Mouse (Mus musculus) lung, postnatal 0 days (tissue): Measurements from ENCODE around the gene Telo2. TPM values are rescaled to one million over a fixed set of nuclear protein-coding genes. Genes with fewer than 3 reads are reported as not detected.

Experiments
- ATAC-seq: fragments of 200-750 bp; cut with Nextera tagmentation; 2 replicates; pipeline ENCODE4 v1.8.0; 2017; ENCODE audit warnings: moderate library complexity
- DNase-seq: peaks from one replicate; pipeline ENCODE4 v3.0.0-alpha.2; 2016; ENCODE audit warnings: low spot score
- H3K27ac ChIP-seq: fragments of 300-500 bp; sonication (generic); 2 replicates; pipeline ENCODE4 v1.5.1; 2014; ENCODE audit warnings: antibody characterized with exemption, mild to moderate bottlenecking, low read length, mixed read lengths
- H3K27me3 ChIP-seq: fragments of 300-500 bp; sonication (generic); replicated peaks from 2 replicates; pipeline ENCODE4 v1.6.1; 2014; ENCODE audit warnings: low read length, mixed read lengths; ENCODE audit not compliant: insufficient read depth
- H3K36me3 ChIP-seq: fragments of 300-500 bp; sonication (generic); 2 replicates; pipeline ENCODE4 v1.6.1; 2014; ENCODE audit warnings: low read length, mixed read lengths; ENCODE audit not compliant: insufficient read depth
- H3K4me1 ChIP-seq: fragments of 300-500 bp; sonication (generic); 2 replicates; pipeline ENCODE4 v1.6.1; 2014; ENCODE audit warnings: antibody characterized with exemption, low read depth, low read length, mixed read lengths; ENCODE audit not compliant: insufficient read depth
- H3K4me2 ChIP-seq: fragments of 300-500 bp; sonication (generic); replicated peaks from 2 replicates; pipeline ENCODE4 v1.6.1; 2014; ENCODE audit warnings: low read depth, mild to moderate bottlenecking, low read length, moderate library complexity, mixed read lengths
- H3K4me3 ChIP-seq: fragments of 300-500 bp; sonication (generic); 2 replicates; pipeline ENCODE4 v1.5.1; 2014; ENCODE audit warnings: low read depth, low read length
- H3K9ac ChIP-seq: fragments of 300-500 bp; sonication (generic); replicated peaks from 2 replicates; pipeline ENCODE4 v1.6.1; 2014; ENCODE audit warnings: low read depth, mild to moderate bottlenecking
- H3K9me3 ChIP-seq: fragments of 300-500 bp; sonication (generic); 2 replicates; pipeline ENCODE4 v1.6.1; 2016; ENCODE audit warnings: low read length, mixed read lengths
- CTCF ChIP-seq: IDR thresholded peaks from 2 replicates; pipeline ENCODE4 v1.5.1; 2016; ENCODE audit warnings: antibody characterized with exemption, mild to moderate bottlenecking
- EP300 ChIP-seq: IDR thresholded peaks from 2 replicates; pipeline ENCODE4 v1.6.1; 2016; ENCODE audit warnings: antibody characterized with exemption, mild to moderate bottlenecking, control low read depth
- WGBS: fragments of 180-500 bp; shearing (Covaris S2); extraction: QIAGEN DNeasy Blood & Tissue Kit; methylation state at CpG from one replicate; pipeline ENCODE4 v1.1.7; 2014; 5-methylcytosine and 5-hydroxymethylcytosine counted together
- polyA plus RNA-seq: library from polyadenylated mRNA; unstranded; fragments of >200 nt; fragmentation: Nextera tagmentation; extraction: Ambion mirVana; gene quantifications from 2 replicates; pipeline ENCODE4 v1.2.1, GENCODE M21; 2015

The Telo2 gene
- polyA plus RNA-seq, 1 experiment from 2014 or later = 13.9 TPM

DNA sequence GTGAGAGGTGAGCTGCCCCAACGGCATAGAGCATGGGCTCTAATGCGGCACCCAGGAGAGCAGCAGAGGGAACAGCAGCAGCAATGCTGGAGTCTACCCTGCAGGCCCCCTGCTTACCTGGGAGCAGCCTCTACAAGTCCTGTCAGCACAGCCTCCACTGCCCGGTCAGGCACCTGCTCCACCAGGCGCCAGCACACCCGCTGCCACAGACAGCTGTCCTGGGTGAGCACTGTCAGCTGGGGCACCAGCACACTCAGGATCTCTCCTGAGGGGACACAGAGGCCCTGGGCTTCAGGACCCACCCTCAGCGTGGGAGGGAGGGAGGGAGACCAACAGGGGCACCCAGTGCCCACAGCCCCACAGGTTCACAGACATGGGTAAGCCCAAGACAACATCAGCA is 5.2 kb downstream of the Telo2 start:
- TF ChIP-seq CTCF (no peak), EP300 (no peak)
- no peak overlapping the region for H3K4me3 ChIP-seq
- H3K27me3 ChIP-seq = no peaks in the 10 kb centered on the region
- H3K36me3 ChIP-seq = 0 out of 2 replicates have a peak, but pooled peaks cover 4% of the 10 kb centered on the region
- ATAC-seq (no peak), DNase-seq (no peak)
- WGBS = 88% methylated on average over 6 of the region's 6 CpGs
- no peak overlapping the region for H3K27ac ChIP-seq
- H3K4me1 ChIP-seq = peaks cover 6% of the 10 kb centered on the region; the same call in 1 of the 2 replicates
- no peak overlapping the region for H3K4me2 ChIP-seq
- no peaks in the 10 kb centered on the region for H3K9me3 ChIP-seq
- H3K9ac ChIP-seq = no peak overlapping the region

DNA sequence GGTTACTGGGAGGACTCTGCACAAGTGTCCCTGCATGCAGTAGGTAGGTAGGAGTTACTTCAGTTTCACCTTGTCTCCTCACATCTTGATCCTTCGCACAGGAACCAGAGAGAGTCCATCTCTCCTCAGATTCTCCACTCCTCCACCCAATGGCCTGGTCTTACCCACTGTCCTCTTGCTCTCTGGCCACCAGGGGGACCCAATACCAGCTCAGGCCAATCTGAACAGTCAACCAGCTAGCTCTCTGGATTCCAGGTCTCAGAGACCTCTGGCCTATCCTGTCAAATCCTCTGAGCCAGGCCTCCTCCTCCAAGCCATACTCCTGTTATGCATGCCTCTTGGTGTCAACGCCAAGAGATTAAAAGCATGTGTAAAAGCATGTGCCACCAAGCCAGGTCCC is 6.2 kb downstream of the Telo2 start:
- no peaks in the 10 kb centered on the region for H3K27me3 ChIP-seq
- no peak overlapping the region for H3K4me3 ChIP-seq
- H3K9ac ChIP-seq = no peak overlapping the region
- no peaks in the 10 kb centered on the region; the same call in 1 of the 2 replicates for H3K4me1 ChIP-seq
- H3K9me3 ChIP-seq = no peaks in the 10 kb centered on the region
- TF ChIP-seq EP300 = no peak
- peak; percentile 82 for TF ChIP-seq CTCF
- WGBS = 81% methylated on average over 2 of the region's 2 CpGs
- no peak overlapping the region for H3K4me2 ChIP-seq
- peak; percentile 77 for DNase-seq
- ATAC-seq = peak; percentile 64
- H3K36me3 ChIP-seq = 0 out of 2 replicates have a peak, but pooled peaks cover 4% of the 10 kb centered on the region
- H3K27ac ChIP-seq = no peak overlapping the region

DNA sequence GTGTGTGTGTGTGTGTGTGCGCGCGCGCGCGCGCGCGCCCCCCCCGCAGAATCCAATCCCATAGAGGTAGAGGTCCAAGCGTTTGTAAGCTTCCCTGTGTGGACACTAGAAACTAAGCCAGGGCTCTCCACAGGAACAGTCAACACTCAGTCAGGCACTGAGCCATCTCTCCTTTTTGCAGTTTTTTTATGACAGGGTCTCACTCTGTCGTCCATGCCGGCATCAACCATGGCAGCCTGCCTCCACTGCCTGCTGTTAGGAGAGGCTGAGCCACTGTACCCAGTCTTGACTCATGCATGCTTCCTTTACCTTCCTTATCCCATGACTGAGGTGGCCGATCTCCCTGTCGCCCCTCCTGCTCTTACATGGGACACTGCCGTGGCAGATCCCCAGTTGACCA is 8.0 kb downstream of the Telo2 start:
- 0 out of 2 replicates have a peak, but pooled peaks cover 4% of the 10 kb centered on the region for H3K36me3 ChIP-seq
- 92% methylated on average over 6 of the region's 16 CpGs for WGBS

DNA sequence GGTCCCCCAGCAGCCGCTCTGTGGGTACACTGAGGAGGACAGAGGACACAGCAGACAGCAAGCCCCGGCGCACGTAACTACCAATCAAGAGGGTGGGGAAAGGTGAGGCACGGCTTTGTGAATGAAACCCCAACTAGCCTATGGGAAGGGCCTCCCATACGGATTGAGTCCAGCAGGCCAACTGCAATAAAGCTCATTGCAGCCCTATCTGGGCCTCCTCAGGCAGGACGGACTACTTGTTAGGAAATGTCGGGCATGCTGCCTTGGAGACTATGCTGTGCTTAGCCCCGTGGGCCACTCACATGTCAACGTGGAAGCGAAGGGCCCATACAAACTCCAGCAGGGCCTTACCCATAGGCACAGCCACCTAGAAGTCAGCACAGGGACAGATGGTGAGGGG is 14.4 kb downstream of the Telo2 start:
- no peak overlapping the region for H3K4me3 ChIP-seq
- no peaks in the 10 kb centered on the region for H3K27me3 ChIP-seq
- H3K36me3 ChIP-seq = peaks cover 5% of the 10 kb centered on the region; the same call in 1 of the 2 replicates
- no peak overlapping the region for H3K27ac ChIP-seq
- DNase-seq (no peak), ATAC-seq (no peak)
- H3K9ac ChIP-seq = no peak overlapping the region
- no peak overlapping the region for H3K4me2 ChIP-seq
- no peaks in the 10 kb centered on the region for H3K4me1 ChIP-seq
- H3K9me3 ChIP-seq = no peaks in the 10 kb centered on the region
- TF ChIP-seq EP300 = no peak
- TF ChIP-seq CTCF = no peak
- 95% methylated on average over 11 of the region's 11 CpGs for WGBS

More for the DNA sequence above, 8.0 kb downstream of the Telo2 start:
- H3K4me1 ChIP-seq = no peaks in the 10 kb centered on the region
- DNase-seq (no peak), ATAC-seq (no peak)
- H3K9me3 ChIP-seq = no peaks in the 10 kb centered on the region
- no peak overlapping the region for H3K27ac ChIP-seq
- H3K4me2 ChIP-seq = no peak overlapping the region
- no peak for TF ChIP-seq EP300
- TF ChIP-seq CTCF = no peak
- no peak overlapping the region for H3K4me3 ChIP-seq
- no peak overlapping the region for H3K9ac ChIP-seq
- H3K27me3 ChIP-seq = no peaks in the 10 kb centered on the region

DNA sequence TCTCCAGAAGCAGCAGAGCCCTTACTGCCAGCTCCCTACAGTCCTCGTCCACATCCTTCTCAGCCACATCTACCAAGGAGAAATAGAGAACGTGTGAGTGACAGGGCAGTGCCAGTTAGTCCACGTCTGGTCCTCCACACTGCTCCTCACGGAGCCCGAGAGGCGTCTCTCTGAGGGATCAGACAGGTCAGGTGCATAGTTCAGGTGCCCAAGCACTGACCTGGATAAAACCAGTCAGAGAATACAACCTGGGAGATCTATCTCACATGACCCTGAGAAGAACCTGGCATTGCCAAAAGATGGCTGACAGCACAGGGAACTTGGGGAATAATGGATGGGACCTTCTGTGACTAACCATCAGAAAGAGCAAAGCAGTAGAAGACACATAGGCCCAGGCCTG is 15.7 kb downstream of the Telo2 start:
- no peaks in the 10 kb centered on the region for H3K4me1 ChIP-seq
- ATAC-seq (no peak), DNase-seq (no peak)
- H3K9ac ChIP-seq = no peak overlapping the region
- TF ChIP-seq EP300 (no peak), CTCF (no peak)
- 90% methylated on average over 6 of the region's 6 CpGs for WGBS
- H3K4me3 ChIP-seq = no peak overlapping the region
- H3K9me3 ChIP-seq = no peaks in the 10 kb centered on the region
- no peak overlapping the region for H3K27ac ChIP-seq
- no peaks in the 10 kb centered on the region for H3K27me3 ChIP-seq
- H3K4me2 ChIP-seq = no peak overlapping the region
- peaks cover 5% of the 10 kb centered on the region; the same call in 1 of the 2 replicates for H3K36me3 ChIP-seq

DNA sequence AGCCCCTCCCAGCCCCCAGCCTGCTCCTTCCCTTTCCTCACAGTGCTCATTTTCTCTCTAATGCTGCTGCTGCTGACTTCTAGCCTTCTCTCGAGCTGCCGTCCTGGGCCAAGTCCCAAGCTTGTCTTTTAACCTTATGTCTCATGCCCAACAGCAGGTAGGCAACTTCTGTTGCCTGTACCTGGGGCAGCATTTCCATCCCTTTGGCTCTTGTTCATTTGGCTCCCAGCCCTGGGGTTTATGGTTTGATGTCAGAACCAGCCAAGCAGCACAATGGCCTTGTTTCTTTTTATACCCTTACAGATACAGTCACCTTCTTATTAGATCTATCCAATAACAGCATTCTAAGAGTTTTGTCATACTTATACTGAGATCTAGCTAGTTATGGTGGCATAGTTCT is 19.5 kb downstream of the Telo2 start:
- H3K4me2 ChIP-seq = no peak overlapping the region
- TF ChIP-seq EP300 (no peak), CTCF (no peak)
- 82% methylated on average over 2 of the region's 2 CpGs for WGBS
- no peak overlapping the region for H3K9ac ChIP-seq
- DNase-seq (no peak), ATAC-seq (no peak)
- H3K4me3 ChIP-seq = no peak overlapping the region
- no peak overlapping the region for H3K27ac ChIP-seq
- no peaks in the 10 kb centered on the region for H3K27me3 ChIP-seq
- H3K9me3 ChIP-seq = no peaks in the 10 kb centered on the region
- peaks cover 5% of the 10 kb centered on the region; the same call in 1 of the 2 replicates for H3K36me3 ChIP-seq
- H3K4me1 ChIP-seq = no peaks in the 10 kb centered on the region

DNA sequence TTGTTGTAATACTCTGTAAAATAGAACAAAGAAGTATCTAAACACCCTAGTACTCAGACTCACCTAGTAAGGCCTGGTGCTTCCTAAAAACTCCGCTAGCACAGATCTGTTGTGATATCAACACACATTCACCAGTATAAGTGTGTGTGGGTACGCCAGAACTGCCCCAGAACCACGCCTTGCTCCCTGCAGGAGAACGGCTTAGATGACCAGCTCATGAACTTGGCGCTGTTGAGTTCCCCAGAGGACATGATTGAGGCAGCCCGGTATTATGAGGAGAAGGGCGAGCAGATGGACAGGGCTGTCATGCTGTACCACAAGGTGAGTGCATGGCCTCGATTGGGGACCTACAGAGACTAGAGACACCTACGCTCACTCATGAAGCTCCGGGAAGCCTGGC is 25.3 kb downstream of the Telo2 start:
- no peaks in the 10 kb centered on the region for H3K9me3 ChIP-seq
- WGBS = 91% methylated on average over 10 of the region's 10 CpGs
- H3K27ac ChIP-seq = no peak overlapping the region
- H3K4me3 ChIP-seq = no peak overlapping the region
- TF ChIP-seq EP300 (no peak), CTCF (no peak)
- no peak for ATAC-seq
- no peak overlapping the region for H3K9ac ChIP-seq
- DNase-seq = no peak
- no peaks in the 10 kb centered on the region for H3K4me1 ChIP-seq
- H3K4me2 ChIP-seq = no peak overlapping the region
- no peaks in the 10 kb centered on the region for H3K36me3 ChIP-seq
- H3K27me3 ChIP-seq = no peaks in the 10 kb centered on the region
